ENCODE assay signal across 26 mouse cellular contexts in genomic region chr2:119009376-119009775, GRCm38 (mm10). TPM values are rescaled to one million over a fixed set of nuclear protein-coding genes. Genes with fewer than 3 reads are reported as not detected.
A peak's percentile ranks its signal among the peaks of the same experiment; 100 is the strongest.
DNase-seq lines count a peak whose midpoint lies in the region; ATAC-seq lines count a peak whose summit lies in the region.
"Had no signal": no experiment of that assay in that cellular context is flagged by ENCODE, and none has a peak within 500 bp of the region (broad histone marks: within the 10 kb centered on the region; RNA-seq: fewer than 3 reads in every experiment).

No protein-coding gene starts in this region.

- H3K27me3 ChIP-seq in liver, embryonic 12.5 days (replicated peaks), result peaks cover 18% of the 10 kb centered on the region; the same call in 1 of the 2 replicates
- no peaks in the 10 kb centered on the region for H3K27me3 ChIP-seq in forebrain, embryonic 14.5 days (replicated peaks; ENCODE audit: control insufficient read depth, insufficient read depth, low read length)
- H3K27me3 ChIP-seq: CH12.LX, Patski had no signal

- H3K4me2 ChIP-seq in liver, embryonic 12.5 days, result no peak overlapping the region
- no peak overlapping the region for H3K4me2 ChIP-seq in forebrain, embryonic 14.5 days (ENCODE audit: low read length)

- H3K9me3 ChIP-seq in liver, embryonic 12.5 days (replicated peaks), result no peaks in the 10 kb centered on the region
- no peaks in the 10 kb centered on the region for H3K9me3 ChIP-seq in forebrain, embryonic 14.5 days (replicated peaks; ENCODE audit: control insufficient read depth, low read length)
- H3K9me3 ChIP-seq: G1E had no signal

- DNase-seq in 3134 (ENCODE audit: extremely low read depth, insufficient read length, low spot score) (peak; percentile 29), 3T3-L1 (ENCODE audit: low read depth, low spot score) (peak; percentile 84), 416B (ENCODE audit: low read depth) (peak; percentile 10), NIH3T3 (ENCODE audit: low read depth) (peak; percentile 71)
- no peak for DNase-seq in layer of hippocampus, postnatal 36 days
- DNase-seq in forebrain, embryonic 14.5 days (ENCODE audit: low spot score), result no peak
- no peak for DNase-seq in cerebellum, postnatal 4 days (ENCODE audit: low spot score in 2 of 2)
- DNase-seq: adrenal gland, adult 2 months; adrenal gland, adult 8-10 months; adrenal gland, postnatal 10 days; adrenal gland, postnatal 14 days; adrenal gland, postnatal 25 days; adrenal gland, postnatal 36 days; B cell, adult 2 months; cerebellum, adult 11 months; cerebellum, adult 11-12 months; cerebellum, adult 18-20 months; cerebellum, adult 2 months; cerebellum, adult 8-10 months; cerebellum, adult 9-10 months had no signal

- WGBS in liver, embryonic 12.5 days (ENCODE audit: insufficient replicate concordance), result 77% methylated on average over 2 of the region's 2 CpGs
- 92% methylated on average over 2 of the region's 2 CpGs for WGBS in forebrain, embryonic 14.5 days

- no peaks in the 10 kb centered on the region for H3K36me3 ChIP-seq in liver, embryonic 12.5 days
- H3K36me3 ChIP-seq in forebrain, embryonic 14.5 days (ENCODE audit: control insufficient read depth, insufficient read depth, low read length), result no peaks in the 10 kb centered on the region
- H3K36me3 ChIP-seq: G1E had no signal

- H3K9ac ChIP-seq in liver, embryonic 12.5 days, result no peak overlapping the region
- H3K9ac ChIP-seq in forebrain, embryonic 14.5 days (ENCODE audit: low read length), result no peak overlapping the region

- H3K27ac ChIP-seq in liver, embryonic 12.5 days, result no peak overlapping the region
- H3K27ac ChIP-seq in forebrain, embryonic 14.5 days (ENCODE audit: low read depth, low read length), result no peak overlapping the region

- no peaks in the 10 kb centered on the region for H3K4me1 ChIP-seq in liver, embryonic 12.5 days
- no peaks in the 10 kb centered on the region for H3K4me1 ChIP-seq in forebrain, embryonic 14.5 days (ENCODE audit: control insufficient read depth, insufficient read depth, low read length)

- ATAC-seq in liver, embryonic 12.5 days, result no peak
- ATAC-seq in forebrain, embryonic 14.5 days, result no peak
- ATAC-seq: activated CD4-positive, CD25-positive, alpha-beta regulatory T cell, adult 4 months; CD4-positive, CD25-positive, alpha-beta regulatory T cell, adult 4 months; Patski had no signal

- H3K4me3 ChIP-seq in liver, embryonic 12.5 days, result no peak overlapping the region
- H3K4me3 ChIP-seq in forebrain, embryonic 14.5 days (ENCODE audit: low read depth, low read length), result no peak overlapping the region

RNA-seq across cellular contexts. Expression of gene Ccdc32, which starts 19.8 kb away (rescaled TPM):
- polyA plus RNA-seq in liver, embryonic 12.5 days (2016; fragmentation: Nextera tagmentation; extraction: Ambion mirVana), result 17.5 and 19.2 TPM in 2 replicates
- 10 to 100 TPM; 51.3 to 55.5 TPM for total RNA-seq in layer of hippocampus, postnatal 36 days (2021)
- polyA plus RNA-seq in forebrain, embryonic 14.5 days (2014; fragmentation: Nextera tagmentation; extraction: Ambion mirVana), result 39.4 and 41.6 TPM in 2 replicates

RNA-seq across cellular contexts. Expression of gene Rpusd2, which starts 25.2 kb away (rescaled TPM):
- 5.9 and 6.5 TPM in 2 replicates for polyA plus RNA-seq in liver, embryonic 12.5 days (2016; fragmentation: Nextera tagmentation; extraction: Ambion mirVana)
- total RNA-seq in layer of hippocampus, postnatal 36 days (2021), result 1 to 10 TPM; 7.3 to 7.5 TPM
- polyA plus RNA-seq in forebrain, embryonic 14.5 days (2014; fragmentation: Nextera tagmentation; extraction: Ambion mirVana), result 4.2 and 4.6 TPM in 2 replicates

RNA-seq across cellular contexts. Expression of gene Knl1, which starts 37.5 kb away (rescaled TPM):
- polyA plus RNA-seq in liver, embryonic 12.5 days (2016; fragmentation: Nextera tagmentation; extraction: Ambion mirVana), result 72.9 and 78.2 TPM in 2 replicates
- under 1 TPM; 0.37 to 0.48 TPM for total RNA-seq in layer of hippocampus, postnatal 36 days (2021)
- polyA plus RNA-seq in forebrain, embryonic 14.5 days (2014; fragmentation: Nextera tagmentation; extraction: Ambion mirVana), result 21.1 and 25.2 TPM in 2 replicates

Comparison
In these comparisons a context has a peak if more than half of its experiments do, and no peak if none do; other contexts are left out.
1. DNase-seq: peak in 3134 (single experiment), 3T3-L1 (single experiment), 416B (single experiment) and NIH3T3 (single experiment); none in layer of hippocampus, postnatal 36 days (0 of 2), forebrain, embryonic 14.5 days (single experiment) and cerebellum, postnatal 4 days (0 of 2).